Mouse (Mus musculus): ENCODE measurements around the gene Snd1.

Snd1 gene

DNA sequence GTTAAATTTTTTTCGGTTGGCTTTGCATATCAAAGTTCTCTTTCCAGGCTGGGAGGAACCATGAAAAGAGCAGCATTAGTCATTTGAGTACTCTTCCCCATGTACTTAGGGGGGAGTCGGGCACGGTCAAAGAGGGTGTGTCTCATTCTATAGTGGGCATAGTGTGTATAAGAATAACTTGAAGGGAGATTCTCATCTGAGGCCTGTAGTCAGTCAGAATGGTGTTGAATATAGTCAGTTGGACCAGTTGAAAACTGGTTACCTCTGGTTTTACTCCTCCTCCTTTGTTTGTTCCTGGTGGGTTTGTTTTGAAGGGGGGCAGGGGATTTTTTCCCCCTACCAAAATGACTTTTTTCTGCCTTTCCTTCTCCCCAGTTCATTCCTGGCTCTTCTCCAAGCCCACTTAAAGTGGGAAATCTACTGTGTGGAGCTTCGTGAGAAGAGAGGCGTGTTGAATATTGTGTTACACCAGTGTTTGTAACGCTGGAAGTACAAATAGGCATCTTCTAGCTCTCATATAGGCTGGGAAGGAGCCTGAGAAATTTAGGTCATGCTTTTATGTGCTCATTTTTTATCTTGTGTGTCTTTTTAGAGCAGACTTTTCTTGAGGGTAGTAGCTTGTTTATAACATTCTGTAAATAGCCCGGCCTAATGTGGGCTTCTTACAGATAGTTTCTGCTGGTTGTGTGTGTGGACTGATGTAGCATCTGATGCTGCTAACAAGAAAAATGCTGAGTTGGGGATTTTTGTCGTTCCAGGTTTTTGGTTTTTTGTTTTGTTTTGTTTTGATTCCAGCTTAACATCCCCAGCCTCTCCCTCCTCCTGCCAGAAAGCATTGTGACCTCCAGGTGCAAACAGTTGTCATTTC, 231.4 kb downstream of the Snd1 start:
- in situ Hi-C loops (cut with MboI), result no loop called here

DNA sequence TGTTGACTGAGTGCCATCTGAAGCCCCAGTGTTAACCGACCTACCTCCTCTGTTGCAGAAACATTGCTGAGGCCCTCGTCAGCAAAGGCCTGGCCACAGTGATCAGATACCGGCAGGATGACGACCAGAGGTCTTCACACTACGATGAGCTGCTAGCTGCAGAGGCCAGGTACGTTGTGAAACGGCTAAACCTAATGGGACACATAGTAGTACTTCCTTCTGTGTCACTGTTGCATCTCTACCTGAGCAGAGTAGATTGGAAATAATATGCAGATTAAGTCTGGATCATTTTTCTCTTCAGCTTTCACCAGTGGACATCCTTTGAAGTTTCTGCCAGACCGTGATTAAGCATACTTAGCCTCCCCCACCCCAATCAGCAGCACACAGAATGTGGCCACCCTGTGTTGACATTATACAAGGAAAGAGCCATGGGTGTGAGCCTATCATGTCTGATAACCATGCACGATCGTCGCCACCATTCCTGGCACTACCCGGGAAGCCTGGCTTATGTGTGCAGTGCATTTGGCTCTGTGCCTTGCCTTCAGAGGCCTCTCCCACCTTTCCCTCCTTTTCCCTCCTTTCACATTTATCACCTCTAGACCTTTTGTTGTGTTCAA, 232.1 kb downstream of the Snd1 start:
- in situ Hi-C loops (cut with MboI), result no loop called here

DNA sequence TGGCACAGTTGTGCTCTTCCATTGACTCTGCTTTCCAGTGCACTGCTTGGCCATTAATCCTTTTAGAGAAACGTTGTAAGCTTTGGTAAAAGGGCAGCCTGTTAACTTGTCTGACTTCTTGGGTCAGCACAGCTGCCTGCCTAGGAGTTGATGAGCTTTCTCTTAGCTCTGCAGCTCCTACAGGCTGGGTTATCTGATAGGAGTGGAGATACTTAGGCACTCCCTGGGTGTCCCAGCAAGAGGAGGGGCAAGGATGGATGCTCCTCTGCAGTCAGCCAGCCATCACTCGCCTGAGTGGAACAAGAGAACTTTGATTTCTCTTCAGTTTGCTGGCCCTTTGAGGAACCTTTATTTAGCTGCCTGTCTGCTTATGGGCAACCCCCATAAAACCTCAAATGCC, 235.1 kb downstream of the Snd1 start:
- in situ Hi-C loops (cut with MboI), result no loop called here

DNA sequence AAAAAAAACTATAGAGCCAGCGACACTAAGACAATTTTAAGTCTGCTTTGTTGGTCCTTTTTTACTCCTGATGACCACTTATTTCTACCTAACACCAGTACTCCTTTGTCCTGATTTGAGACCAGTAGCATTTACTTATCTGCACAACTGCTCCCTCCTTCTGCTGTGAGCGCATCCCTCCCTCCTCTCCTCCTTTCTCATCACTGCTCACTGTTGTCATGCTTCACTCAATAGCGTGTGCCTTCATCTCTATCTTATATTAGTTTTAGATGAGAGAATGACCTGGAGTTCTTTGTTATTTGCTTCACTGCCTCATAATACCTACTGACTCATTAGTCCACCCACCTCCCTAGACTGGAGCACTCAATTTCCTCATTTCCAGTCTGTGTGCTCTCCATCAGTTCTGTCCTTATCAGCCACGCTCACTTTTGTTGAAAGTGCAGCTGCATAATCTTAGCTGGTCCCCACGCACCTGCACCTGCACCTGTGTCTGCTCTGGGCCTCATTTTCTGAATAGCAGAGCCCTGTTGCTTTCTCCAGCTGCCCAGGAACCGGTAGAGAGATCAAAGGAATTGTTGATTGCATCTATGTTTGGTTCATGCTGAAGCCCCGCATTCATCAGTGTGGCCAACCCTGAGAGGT, 242.4 kb downstream of the Snd1 start:
- in situ Hi-C loops (cut with MboI), result no loop called here

DNA sequence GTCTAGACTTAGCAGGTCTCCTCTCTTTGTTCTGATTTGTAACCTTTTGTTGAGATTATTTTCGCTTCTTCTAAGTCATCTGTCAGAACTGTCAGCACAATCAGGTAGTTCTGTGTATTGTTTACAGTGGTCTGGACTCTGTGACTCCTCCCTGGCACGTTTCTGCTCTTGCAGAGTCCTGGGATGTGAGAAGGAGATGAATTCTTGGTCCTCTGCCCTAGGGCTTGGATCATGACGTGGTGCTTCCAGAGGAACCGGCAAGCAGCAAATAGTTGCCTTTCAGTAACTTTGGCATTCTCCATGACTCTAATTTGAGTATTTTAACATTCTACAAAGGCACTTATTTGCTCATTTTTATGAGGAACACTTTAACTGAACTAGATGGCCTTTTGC, 242.9 kb downstream of the Snd1 start:
- in situ Hi-C loops (cut with MboI), result no loop called here

DNA sequence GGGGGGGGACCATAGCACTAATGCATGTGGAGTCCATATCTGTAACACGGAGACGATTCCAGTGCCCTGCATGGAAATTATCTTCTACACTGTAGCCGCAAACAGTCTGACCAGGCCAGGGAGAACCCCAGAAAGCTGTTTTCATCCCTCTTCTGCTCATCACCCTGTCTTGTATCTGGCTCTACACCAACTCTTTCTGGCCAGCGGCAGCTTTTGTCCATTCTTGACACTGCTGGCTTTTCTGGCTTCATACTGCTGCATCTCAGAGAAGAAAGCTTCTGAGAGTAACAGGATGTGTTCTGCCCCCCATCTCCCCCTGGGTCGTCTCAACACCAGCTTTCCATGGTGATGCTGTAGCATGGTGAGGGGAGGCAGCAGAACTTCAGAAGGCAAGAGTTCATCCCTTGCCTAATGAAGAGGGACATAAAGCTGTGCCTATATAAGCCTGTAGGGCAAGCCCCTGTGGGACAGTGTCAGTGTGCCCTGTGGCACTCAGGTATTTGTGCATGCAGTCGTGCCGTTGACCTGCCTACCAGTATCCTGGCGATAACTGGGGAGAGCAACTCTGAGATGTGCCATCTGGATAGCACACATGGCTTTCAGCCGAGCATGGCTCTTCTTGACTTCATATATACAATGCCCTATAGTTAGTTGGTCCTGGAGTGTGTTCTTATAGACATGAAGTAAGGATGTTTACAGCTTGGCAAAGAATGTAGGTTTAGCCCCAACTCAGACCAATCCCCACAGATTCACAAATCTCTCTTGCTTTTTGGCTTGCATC, 245.6 kb downstream of the Snd1 start:
- in situ Hi-C loops (cut with MboI), result no loop called here

DNA sequence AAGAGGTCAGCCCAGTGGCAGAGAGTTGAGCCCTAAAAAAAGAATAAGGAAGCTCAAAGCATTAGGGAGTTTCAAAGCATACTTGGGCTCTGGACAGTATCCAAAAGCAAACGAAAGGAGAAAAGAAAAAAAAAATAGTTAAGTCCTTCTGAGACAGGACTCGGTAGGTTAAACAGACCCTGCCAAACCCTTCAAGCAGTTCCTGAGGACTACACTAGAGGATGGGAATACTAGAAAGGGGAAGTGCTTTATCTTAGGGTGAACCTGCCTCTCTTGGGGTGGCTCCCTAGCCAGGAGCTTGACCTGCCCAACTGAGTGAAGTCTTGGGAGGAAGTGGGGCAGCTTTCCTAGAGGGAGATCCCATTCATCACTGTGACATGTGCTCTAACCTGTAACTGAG, 248.1 kb downstream of the Snd1 start:
- in situ Hi-C loops (cut with MboI), result no loop called here

DNA sequence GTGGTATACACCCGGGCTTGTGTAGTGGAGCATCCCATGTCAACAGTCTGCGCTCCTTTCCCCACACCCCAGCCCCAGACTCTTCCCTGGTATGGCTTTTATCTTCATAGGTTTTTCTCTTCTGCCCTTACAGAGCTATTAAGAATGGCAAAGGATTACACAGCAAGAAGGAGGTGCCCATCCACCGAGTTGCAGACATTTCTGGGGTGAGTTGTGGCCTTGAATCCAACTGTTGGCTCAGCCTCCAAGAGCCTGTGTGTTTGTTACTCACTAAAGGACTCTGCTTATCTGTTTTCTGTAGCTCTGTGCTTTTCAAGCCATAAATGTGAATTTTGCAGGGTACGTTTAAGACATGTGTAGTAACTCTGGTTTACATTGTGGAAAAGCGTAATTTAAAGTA, 249.8 kb downstream of the Snd1 start:
- in situ Hi-C loops (cut with MboI), result no loop called here

DNA sequence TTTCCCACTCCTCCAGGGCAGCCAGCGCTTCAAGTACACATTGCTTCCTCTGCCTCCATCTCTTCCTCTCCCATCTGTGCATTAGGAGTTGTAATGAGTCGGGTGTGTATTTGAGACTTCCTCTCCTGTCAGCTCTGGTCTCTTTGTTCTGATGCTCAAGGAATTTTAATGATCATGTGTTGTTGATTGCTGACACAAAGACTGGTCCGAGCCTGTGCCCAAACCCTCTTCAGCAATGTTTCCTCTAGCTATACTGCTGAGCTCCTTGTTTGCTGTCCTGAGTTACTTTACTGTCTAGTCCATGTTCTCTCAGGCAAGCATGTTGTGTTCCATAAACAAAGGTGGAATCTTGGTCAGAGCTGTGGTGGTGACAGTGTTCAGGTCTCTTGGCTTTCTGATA, 254.3 kb downstream of the Snd1 start:
- in situ Hi-C loops (cut with MboI), result no loop called here

DNA sequence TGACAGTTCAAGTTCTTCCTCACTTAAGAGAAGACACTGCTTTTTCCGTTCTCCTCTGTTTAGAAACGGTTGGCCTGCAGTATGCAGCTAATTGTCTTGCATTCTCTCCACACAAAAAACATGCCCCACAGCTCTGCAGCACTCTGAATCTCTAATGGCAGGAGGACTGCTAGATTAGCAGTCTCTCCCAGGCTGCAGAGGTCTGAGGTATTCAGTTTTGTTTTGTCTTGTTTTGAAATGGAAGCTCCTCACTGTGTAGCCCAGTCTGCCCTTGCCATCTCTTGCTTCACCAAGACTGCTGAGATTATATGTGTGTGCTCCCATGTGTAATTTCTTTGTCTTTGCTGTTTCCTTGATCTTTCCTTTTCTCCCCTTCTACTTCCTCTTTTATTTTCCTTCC, 254.7 kb downstream of the Snd1 start:
- in situ Hi-C loops (cut with MboI), result no loop called here

DNA sequence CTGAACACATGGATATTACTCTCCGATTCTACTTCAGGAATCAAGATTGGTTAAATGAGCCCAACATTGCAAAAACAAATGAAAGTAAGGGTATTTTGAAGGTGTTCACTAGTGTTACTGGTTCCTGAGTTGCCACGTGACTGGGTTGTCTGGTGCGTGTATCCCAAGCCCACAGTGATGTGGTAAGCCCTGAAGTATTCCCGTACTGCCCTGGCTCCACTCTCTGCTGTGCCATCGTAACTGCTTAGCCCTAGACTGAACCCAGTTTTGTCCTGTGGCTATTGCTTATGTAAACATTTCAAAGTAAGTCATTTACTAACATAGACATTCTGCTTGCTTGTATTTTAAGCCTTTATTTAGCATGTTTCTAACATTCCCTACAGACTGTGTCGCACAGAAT, 256.3 kb downstream of the Snd1 start:
- in situ Hi-C loops (cut with MboI), result no loop called here

DNA sequence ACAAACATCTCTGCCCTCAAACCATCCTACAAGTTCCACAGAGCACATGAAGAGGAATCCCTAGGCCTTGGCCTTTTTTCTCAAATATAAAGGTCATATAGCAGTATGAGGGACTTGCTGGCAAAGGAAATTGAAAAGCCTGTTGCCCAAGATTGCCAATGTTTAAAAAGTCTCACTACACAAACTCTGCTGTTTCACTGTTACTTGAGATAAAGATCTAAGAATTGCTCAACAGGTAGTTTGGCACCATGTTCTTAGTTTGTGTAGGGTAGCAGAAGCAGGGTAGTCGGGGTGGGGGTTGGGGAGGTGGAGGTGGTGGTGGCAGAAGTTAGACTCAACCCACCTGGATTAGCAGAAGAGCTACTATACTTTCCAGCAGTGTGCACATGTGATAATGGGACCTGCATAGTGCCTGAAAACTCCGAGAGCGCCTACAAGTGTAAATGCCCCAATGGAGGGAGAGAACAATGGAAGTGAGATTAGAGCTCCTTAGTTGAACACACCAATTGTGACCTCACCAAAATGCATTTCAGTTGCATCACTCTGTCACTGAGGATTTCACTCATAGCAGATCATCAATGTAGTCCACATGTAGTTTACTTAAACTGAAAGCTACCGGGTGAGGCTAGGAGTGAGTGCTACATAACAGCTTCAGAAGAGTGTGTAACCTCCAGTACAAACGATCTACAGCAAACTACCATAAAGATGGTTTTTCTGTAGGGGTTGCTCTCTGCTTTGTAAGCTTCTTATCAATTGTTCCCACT, 259.1 kb downstream of the Snd1 start:
- in situ Hi-C loops (cut with MboI), result no loop called here

DNA sequence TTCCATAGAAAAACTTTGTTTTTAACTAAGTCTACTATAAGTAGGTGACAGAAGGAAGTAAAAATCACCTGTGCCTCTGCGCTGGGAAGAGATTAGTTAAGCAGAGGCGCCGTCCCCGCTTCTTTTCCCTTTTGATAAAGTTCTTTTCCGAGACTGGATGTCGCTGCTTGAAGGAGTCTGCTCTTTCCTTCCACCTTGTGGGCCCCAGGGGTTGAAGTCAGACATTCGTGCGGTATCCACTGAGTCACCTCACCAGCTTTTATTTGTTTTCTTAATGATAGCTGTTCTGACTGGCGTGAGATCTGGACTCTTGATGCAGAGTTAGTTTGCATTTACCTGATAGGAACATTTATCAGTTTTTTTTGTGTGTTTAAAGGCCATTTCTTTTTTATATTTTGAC, 260.2 kb downstream of the Snd1 start:
- in situ Hi-C loops (cut with MboI), result no loop called here

DNA sequence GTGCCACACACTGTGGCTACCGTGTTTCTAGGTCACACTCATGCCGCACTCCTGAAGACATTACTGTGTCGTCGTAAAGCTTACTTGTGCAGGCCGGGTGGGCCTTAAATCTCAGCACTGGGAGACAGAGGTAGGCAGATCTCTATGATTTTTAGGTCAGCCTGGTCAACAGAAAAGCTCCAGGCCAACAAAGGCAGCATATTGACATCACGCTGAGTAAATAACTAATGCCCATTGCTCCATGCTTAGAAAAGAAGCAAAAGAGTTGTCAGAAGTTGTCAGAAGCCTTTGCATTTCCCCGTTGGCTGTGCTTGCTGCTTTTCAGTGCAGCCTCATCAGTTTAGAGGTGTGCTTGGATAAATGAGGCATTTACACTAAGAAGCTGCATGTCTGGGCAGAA, 261.7 kb downstream of the Snd1 start:
- in situ Hi-C loops (cut with MboI), result no loop called here

DNA sequence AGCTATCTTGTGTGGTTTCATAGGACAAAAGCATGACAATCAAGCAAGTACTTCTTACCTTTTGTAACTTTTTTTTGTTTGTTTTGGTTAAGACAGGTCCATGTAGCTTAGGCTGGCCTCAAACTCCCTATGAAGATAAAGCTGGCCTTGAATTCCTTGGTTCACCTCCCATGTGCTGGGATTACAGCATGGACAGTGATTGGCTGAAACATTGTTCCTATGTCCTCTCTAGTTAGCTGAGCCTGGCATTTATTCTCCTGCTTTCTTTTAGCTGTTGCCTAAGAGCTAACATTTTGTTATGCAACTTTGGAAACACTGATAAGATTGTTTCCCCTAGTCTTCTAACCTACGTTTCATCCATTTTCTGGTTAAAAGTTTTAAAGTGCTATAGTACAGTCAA, 262.7 kb downstream of the Snd1 start:
- in situ Hi-C loops (cut with MboI), result no loop called here

DNA sequence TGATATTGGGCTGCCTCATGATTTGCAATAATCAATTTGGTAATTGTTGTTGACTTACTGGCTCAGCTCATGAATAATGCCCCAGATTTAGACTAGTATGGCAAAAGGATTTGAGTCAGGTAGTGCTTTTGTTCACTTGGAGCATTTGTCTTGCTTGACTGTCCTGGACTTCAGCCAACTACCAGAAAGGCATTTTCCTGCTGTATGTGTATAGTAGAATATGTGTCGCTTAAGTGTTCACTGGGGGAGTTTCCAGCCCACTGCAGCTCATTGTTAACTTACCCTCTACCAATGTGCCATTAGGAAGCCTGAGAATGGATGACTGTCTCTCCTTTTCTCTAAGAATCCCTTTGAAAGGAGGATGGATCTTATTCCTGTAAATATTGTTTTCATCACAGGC, 268.6 kb downstream of the Snd1 start:
- in situ Hi-C loops (cut with MboI), result no loop called here

DNA sequence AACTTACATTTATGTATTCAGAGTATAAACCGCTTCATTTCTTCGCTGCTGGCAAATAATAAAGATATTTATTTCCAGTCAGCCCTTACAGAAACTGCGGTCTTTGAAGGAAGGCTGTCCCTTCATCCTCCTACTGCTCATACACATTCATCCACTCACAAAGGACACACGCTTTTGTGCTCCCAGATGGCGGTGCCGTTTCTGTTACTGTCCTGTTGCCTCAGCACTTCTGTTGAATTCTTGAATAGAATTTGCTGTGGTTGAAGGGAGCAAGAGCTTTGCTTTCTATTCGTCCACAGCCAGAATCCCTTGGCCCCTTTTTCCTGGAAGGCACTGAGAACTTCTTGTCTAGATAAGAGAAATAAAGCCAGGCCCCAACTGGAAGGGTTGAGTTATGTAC, 270.9 kb downstream of the Snd1 start:
- in situ Hi-C loops (cut with MboI), result no loop called here

DNA sequence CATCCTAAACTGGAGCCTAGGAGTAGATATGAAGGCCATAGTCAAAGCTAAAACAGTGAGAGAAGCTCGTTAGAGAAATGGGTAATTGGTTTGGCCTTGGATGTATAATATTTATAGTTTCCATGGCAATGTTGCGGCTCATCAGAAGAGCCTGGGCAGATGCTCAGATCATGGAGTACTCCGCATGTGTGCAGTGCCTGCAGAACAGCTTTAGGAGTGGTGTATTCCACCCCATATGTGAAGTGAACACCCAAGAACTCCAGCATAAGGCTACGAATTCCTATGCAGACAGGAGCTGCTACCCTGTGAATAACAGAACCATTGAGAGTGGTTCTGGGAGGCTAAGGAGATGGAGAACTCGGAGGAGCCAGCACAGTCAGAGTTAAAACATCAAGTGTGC, 272.1 kb downstream of the Snd1 start:
- in situ Hi-C loops (cut with MboI), result no loop called here

DNA sequence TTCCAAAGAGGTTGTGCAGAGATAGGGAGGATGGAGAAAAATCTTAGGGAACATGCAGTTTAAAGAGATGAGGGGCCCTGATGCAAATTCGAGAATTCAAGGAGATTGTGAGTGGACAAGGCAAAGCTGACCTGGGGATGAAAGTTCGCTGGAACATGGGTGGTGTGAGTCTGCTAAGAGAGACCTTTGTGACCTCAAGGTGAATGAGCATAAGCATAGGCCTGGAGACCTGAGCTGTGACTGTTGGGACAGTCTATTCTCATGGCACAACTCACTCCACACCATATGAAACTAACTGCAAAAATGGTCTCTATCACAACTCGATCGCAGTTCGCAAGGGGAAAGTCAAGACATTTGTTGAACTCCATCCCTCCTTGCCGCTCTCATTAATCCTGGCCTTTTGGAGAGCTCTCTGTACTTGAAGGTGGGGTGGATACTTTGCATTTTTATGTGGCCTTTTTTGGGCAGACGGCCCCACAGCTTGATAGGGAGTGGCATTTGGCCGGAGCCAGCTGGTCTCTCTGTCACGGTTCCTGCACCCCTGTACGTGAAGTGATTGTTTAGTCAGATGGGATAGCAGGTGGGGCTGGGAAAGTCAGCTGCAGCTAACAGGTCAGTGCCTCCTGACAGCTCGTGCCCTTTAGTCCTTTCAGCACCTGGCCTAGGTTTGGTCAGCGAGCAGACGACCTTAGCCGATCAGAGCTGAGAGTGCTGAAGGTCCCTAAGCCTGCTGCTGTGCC, 273.2 kb downstream of the Snd1 start:
- in situ Hi-C loops (cut with MboI), result no loop called here

DNA sequence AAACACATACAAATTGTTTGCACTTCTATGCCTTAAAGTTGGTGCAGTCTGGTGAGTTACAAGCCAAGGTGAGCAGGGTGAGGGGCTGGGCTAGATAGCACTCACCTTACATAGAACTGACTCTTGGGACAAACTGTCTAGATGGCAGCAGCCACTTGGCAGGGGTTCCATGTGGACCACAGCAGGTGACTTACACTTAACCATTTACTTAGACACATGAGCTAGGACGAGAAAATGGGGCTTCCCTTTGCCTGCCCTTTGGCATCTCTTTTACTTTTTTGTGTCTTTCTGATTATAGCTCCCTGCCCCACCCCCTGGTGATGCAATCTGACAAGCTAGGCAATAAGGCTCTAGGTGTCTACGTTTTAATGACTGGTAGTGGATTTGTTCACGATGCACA, 274.3 kb downstream of the Snd1 start:
- in situ Hi-C loops (cut with MboI), result no loop called here

DNA sequence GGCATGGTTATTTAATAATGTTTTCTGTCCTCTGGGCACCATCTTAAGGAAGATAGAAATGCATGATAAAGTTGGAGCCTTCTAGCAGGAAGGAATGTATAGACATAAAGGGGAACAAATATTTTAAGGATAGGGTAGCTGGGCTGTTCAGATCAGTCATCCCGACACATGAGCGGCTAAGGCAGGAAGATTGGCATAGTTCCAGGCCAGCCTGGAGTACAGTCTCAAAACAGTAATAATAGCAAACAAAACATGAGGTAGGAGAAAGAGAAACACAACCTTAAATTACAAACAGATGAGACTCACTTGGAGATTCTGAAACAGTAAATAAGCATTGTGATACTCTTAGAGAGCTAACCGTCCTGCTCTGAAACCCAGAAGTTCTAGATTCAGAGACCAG, 276.2 kb downstream of the Snd1 start:
- in situ Hi-C loops (cut with MboI), result no loop called here
